Mouse (Mus musculus) stomach, postnatal 0 days (tissue): ENCODE measurements at regions not wholly inside any gene's neighbourhood (a gene's known extent, or its start where the extent isn't known, plus 50 kb on each side); places are given as distances from the start of the nearest gene placed in this dataset.

Experiments
- CTCF ChIP-seq: IDR thresholded peaks from 2 replicates; pipeline ENCODE4 v1.5.1; 2016; ENCODE audit warnings: antibody characterized with exemption, low read depth, mild to moderate bottlenecking, moderate library complexity
- EP300 ChIP-seq: optimal IDR thresholded peaks from 2 replicates; pipeline ENCODE3; 2016; ENCODE audit warnings: antibody characterized with exemption

GRCm38 (mm10) chr7:136226031-136226430 lies 509.9 kb upstream of the Mki67 start:
- TF ChIP-seq CTCF: no peak
- TF ChIP-seq EP300: no peak
